Mouse (Mus musculus) embryonic fibroblast, embryonic 13.5 days (primary cell): Measurements from ENCODE around the gene Rdh13. TPM values are rescaled to one million over a fixed set of nuclear protein-coding genes. Genes with fewer than 3 reads are reported as not detected.
"Not testable (repeated sequence)": the region's sequence is repeated elsewhere in the genome, so short reads cannot be mapped to it uniquely, and the experiment has no call there.

Experiments
- H3K27ac ChIP-seq: 2 replicates; pipeline ENCODE4 v1.5.1; 2012; ENCODE audit warnings: low read length, control low read depth, inconsistent platforms; ENCODE audit not compliant: insufficient read depth
- H3K4me1 ChIP-seq: 2 replicates; pipeline ENCODE4 v1.6.1; 2011; ENCODE audit warnings: low read length; ENCODE audit not compliant: control insufficient read depth, insufficient read depth
- H3K4me3 ChIP-seq: 2 replicates; pipeline ENCODE4 v1.5.1; 2011; ENCODE audit warnings: mild to moderate bottlenecking, control low read depth, low read length; ENCODE audit not compliant: insufficient read depth
- CTCF ChIP-seq: IDR thresholded peaks from 2 replicates; pipeline ENCODE4 v1.5.1; 2011; ENCODE audit warnings: mild to moderate bottlenecking, control low read depth, low read length, moderate library complexity, borderline replicate concordance; ENCODE audit not compliant: insufficient read depth
- POLR2A ChIP-seq: IDR thresholded peaks from 2 replicates; pipeline ENCODE4 v1.6.1; 2011; ENCODE audit warnings: low read depth, mild to moderate bottlenecking, control low read depth, low read length, moderate library complexity
- polyA plus RNA-seq: library from polyadenylated mRNA; stranded (reverse); fragments of >200 nt; gene quantifications from 2 replicates; pipeline ENCODE4 v1.2.4, GENCODE M21; 2011; ENCODE audit warnings: low read depth; ENCODE audit not compliant: missing spikeins, insufficient read length

The Rdh13 gene
- polyA plus RNA-seq, 1 experiment = 14.7 TPM

DNA sequence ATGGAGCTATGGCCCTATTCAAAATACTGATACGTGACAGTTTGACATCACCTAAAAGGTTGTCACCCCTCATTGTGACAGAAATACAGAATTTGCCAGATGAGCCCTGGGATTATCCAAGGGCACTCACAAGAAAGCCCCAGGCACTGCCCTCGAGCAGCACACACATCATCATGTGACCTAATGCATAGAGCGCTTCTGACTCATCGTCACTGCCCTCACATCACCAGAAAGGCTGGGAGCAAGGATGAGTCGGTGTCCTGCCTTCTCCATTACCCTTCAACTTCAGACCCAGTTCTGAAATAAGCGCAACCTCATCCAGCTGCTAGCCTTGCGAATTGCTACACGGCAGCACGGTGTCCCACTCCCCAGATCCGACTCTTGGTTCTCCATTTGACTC, 4.9 kb downstream of the Rdh13 start:
- Histone ChIP-seq H3K4me1 (peaks cover 2% of the 10 kb centered on the region; the same call in 1 of the 2 replicates), H3K4me3 (no peak overlapping the region), H3K27ac (no peak overlapping the region)
- TF ChIP-seq POLR2A = no peak
- TF ChIP-seq CTCF = no peak

DNA sequence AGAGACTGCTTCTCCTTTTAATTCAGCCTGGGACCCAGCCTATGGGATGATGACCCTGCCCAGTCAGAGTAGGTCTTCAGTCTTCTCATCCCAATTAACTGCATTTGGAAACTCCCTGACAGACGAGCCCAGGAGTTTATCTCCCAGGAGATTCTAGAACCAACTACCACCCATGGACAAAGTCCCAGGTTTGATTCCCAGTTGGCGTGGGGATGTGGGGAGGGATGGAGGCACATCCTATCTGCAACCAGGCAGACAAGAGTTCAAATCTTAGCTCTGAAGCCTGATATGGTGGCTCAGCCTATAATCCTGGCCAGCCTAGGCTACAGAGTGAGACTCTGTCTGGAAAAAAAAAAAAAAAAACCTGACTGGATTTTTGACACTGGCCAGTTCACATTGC, 7.7 kb downstream of the Rdh13 start:
- H3K4me1 ChIP-seq = no peaks in the 10 kb centered on the region
- no peak overlapping the region for H3K27ac ChIP-seq
- H3K4me3 ChIP-seq = no peak overlapping the region

DNA sequence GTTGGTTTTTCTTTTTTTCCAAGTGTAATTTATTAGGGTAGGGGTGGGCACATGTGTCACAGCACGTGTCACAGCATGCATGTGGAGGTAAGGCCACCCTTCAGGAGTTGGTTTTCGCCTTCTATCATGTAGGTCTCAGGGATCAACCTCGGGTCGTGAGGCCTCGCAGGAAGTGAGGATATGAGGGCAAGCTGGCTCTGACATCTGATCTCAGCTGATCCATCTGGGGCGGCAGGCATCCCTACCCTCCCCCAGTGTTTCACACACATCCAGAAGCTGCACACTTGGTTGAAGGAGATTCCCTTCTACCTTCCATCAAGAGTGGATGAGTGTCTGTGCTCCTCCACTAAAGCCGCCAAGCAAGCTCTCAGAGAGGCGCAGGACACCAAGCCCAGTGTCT, 13.4 kb downstream of the Rdh13 start:
- TF ChIP-seq POLR2A = no peak
- no peak for TF ChIP-seq CTCF
- Histone ChIP-seq H3K4me1 (no peaks in the 10 kb centered on the region), H3K27ac (no peak overlapping the region), H3K4me3 (no peak overlapping the region)

More for the DNA sequence above, 7.7 kb downstream of the Rdh13 start:
- TF ChIP-seq CTCF (no peak), POLR2A (no peak)

DNA sequence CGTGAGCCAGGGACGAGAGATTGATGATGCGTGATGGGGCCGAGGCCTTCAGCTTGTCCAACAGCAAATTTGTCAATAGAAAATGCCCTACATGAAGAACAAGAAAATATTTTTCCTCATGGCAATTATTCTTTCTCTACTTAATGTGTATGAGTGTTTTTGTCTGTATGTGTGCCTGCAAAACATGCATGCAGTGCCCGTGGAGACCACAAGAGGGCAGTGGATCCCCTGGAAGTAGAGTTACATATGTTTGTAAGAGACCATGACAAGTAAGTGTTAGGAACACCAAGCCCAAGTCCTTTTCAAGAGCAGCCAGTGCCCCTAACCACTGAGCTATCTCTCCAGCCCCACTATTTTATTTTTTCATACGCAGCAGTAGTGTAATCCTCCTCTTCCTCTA, 13.9 kb downstream of the Rdh13 start:
- Histone ChIP-seq H3K27ac (no peak overlapping the region), H3K4me1 (no peaks in the 10 kb centered on the region), H3K4me3 (no peak overlapping the region)
- TF ChIP-seq CTCF = peak; percentile 65; the same call in 1 of the 2 replicates
- TF ChIP-seq POLR2A = no peak

DNA sequence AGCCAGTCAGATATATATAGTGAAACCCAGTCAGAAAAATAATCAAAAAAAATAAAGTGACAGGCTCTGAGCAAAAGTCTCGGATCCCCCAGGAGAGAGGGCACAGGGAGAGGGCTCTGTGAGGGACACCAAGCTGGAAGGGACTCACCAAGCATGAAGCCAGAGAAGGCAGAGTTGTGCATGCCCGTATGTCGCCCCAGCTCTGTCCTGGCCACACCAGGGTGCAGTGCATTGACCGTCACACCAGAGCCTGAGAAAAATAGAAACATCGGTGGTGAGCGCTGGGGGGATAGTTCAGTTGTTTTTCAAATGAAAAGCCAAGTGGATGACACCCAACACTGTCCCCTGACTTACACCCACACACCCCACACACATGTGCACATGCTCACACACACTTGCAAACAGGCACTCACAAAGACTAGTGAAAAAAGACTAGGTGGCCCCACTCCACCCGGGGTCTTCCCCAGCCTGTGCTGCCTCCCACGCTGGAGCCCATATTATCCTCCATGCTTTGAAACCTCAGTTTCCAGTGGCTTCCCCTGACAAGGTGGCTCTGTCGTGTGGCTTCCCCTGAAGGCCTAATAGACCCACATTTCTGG, 15.1 kb downstream of the Rdh13 start:
- TF ChIP-seq POLR2A = no peak
- no peak for TF ChIP-seq CTCF
- no peak overlapping the region for H3K27ac ChIP-seq
- H3K4me1 ChIP-seq = no peaks in the 10 kb centered on the region
- no peak overlapping the region for H3K4me3 ChIP-seq

- TF ChIP-seq POLR2A (no peak), CTCF (peak; percentile 54; the same call in 1 of the 2 replicates)
- no peak overlapping the region for H3K27ac ChIP-seq
- H3K4me3 ChIP-seq = no peak overlapping the region
- H3K4me1 ChIP-seq = no peaks in the 10 kb centered on the region
Measured at GRCm38 (mm10) chr7:4427161-4427912, 18.1 kb downstream of the Rdh13 start.

DNA sequence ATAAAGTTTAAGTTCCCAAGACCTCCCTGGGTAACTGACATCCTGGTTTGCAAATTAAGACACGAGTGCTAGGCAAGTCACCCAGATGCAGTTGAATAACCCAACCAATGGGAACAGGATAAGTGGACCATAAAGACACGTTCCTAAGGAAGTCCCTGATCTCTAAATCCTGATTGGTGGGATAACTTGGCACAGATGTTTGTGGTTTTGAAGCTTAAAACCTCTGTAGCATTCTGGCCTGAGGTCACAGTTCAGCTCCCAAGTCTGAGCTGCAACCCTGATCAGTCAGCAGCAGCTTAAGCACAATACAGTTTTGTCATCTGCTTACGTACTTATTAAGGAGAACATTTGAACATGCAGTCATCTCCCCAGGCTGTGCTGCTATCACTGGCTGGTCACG, 25.2 kb downstream of the Rdh13 start:
- no peaks in the 10 kb centered on the region for H3K4me1 ChIP-seq
- H3K4me3 ChIP-seq = no peak overlapping the region
- no peak overlapping the region for H3K27ac ChIP-seq
- TF ChIP-seq CTCF (no peak), POLR2A (no peak)

DNA sequence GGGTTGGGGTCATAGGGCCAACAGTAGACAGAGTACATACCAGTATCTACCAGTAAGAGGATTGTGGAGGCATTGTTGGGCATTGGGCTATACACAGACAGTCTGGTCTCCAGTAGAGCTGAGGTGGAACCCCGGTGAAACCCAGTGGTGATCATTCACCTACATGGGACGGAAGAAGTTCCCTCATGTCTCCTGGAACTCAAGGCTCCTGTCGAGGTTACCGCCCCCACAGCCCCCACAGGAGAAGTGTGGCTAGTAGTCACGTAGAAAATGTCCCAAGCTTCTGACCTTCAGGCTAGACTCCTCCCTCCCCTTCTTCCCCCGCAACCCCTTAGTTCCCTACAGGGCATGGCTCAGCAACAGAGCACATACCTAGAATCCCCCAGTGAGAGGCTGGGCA, 25.8 kb downstream of the Rdh13 start:
- no peak for TF ChIP-seq POLR2A
- no peak for TF ChIP-seq CTCF
- no peak overlapping the region for H3K27ac ChIP-seq

DNA sequence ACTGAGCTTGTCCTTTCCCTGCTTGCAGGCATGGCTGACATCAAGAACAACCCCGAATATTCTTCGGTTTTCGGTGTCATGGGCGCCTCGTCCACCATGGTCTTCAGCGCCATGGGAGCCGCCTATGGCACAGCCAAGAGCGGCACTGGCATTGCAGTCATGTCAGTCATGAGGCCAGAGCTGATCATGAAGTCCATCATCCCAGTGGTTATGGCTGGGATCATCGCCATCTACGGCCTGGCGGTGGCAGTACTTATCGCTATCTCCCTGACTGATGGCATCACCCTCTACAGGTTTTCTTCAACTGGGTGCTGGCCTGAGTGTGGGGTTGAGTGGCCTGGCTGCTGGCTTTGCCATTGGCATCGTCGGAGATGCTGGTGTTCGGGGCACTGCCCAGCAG, 33.0 kb downstream of the Rdh13 start:
- H3K4me3 ChIP-seq, H3K4me1 ChIP-seq, H3K27ac ChIP-seq: not testable (repeated sequence)

More for the DNA sequence above, 25.8 kb downstream of the Rdh13 start:
- no peak overlapping the region for H3K4me3 ChIP-seq
- H3K4me1 ChIP-seq = no peaks in the 10 kb centered on the region

- TF ChIP-seq CTCF = no peak
- no peak for TF ChIP-seq POLR2A
- H3K27ac ChIP-seq = no peak within 1 kb of the TSS
- no peaks in the 10 kb centered on the region for H3K4me1 ChIP-seq
- H3K4me3 ChIP-seq = no peak within 1 kb of the TSS
Measured at GRCm38 (mm10) chr7:4397730-4398129, 47.7 kb downstream of the Rdh13 start, which contains the start of gene Gp6. Gene Gp6 (minus strand): TSS chr7:4397744.

Other genes with a start within 250 kb of the Rdh13 start
- not detected in 2 replicates for gene Lilra5, start 207.9 kb downstream of the Rdh13 start, polyA plus RNA-seq
- not detected in 2 replicates for gene Ncr1, start 107.9 kb downstream of the Rdh13 start, polyA plus RNA-seq
- gene Gp6, start 47.9 kb downstream of the Rdh13 start, polyA plus RNA-seq = not detected in 2 replicates
- 2.1 and 2.9 TPM in 2 replicates for gene Eps8l1, start 15.0 kb upstream of the Rdh13 start, polyA plus RNA-seq
- gene Ppp1r12c, start 56.0 kb upstream of the Rdh13 start, polyA plus RNA-seq = 72.2 and 79.4 TPM in 2 replicates
- 1.4 and 1.7 TPM in 2 replicates for gene Tnnt1, start 70.7 kb upstream of the Rdh13 start, polyA plus RNA-seq
- gene Tnni3, start 78.6 kb upstream of the Rdh13 start, polyA plus RNA-seq = 1.2 and 4.0 TPM in 2 replicates
- 2.2 and 3.2 TPM in 2 replicates for gene Dnaaf3, start 86.8 kb upstream of the Rdh13 start, polyA plus RNA-seq
- 1.7 and 2.3 TPM in 2 replicates for gene Syt5, start 101.9 kb upstream of the Rdh13 start, polyA plus RNA-seq
- not detected in 2 replicates for gene Ptprh, start 158.4 kb upstream of the Rdh13 start, polyA plus RNA-seq
- 2.7 and 4.7 TPM in 2 replicates for gene Tmem86b, start 185.8 kb upstream of the Rdh13 start, polyA plus RNA-seq
- gene Ppp6r1, start 213.4 kb upstream of the Rdh13 start, polyA plus RNA-seq = 47.6 and 60.3 TPM in 2 replicates
- gene Hspbp1, start 239.4 kb upstream of the Rdh13 start, polyA plus RNA-seq = 31.3 and 32.1 TPM in 2 replicates
- gene Brsk1, start 245.0 kb upstream of the Rdh13 start, polyA plus RNA-seq = 11.3 and 15.1 TPM in 2 replicates